Mouse (Mus musculus) natural killer cell, adult 2 months (primary cell): Measurements from ENCODE around the gene Olfr1463.

ENCODE experiments used
- DNase-seq, 2 experiments: peaks; one replicate each; pipeline ENCODE4 v3.0.0; 2022; ENCODE audit warnings: low spot score in 2 of 2

Olfr1463 gene

GRCm38 (mm10) chr19:13231028-13231427 lies at the start of gene Olfr1463:
Olfr1463 (plus strand) TSS chr19:13231328.
- DNase-seq = no peak

- no peak for DNase-seq
Observed at GRCm38 (mm10) chr19:13185434-13185833, 45.7 kb upstream of the Olfr1463 start, which contains the start of gene Olfr1462. Olfr1462 (plus strand) TSS chr19:13185734.

GRCm38 (mm10) chr19:13221666-13222065 lies 9.5 kb upstream of the Olfr1463 start:
- no peak for DNase-seq
